Mouse (Mus musculus): ENCODE measurements around the gene Brms1. TPM values are rescaled to one million over a fixed set of nuclear protein-coding genes. Genes with fewer than 3 reads are reported as not detected.
A peak's percentile ranks its signal among the peaks of the same experiment; 100 is the strongest.

Gene Brms1
- polyA plus RNA-seq (2015; fragmentation: Nextera tagmentation; extraction: Ambion mirVana) = 40.8 and 47.6 TPM in 2 replicates

DNA sequence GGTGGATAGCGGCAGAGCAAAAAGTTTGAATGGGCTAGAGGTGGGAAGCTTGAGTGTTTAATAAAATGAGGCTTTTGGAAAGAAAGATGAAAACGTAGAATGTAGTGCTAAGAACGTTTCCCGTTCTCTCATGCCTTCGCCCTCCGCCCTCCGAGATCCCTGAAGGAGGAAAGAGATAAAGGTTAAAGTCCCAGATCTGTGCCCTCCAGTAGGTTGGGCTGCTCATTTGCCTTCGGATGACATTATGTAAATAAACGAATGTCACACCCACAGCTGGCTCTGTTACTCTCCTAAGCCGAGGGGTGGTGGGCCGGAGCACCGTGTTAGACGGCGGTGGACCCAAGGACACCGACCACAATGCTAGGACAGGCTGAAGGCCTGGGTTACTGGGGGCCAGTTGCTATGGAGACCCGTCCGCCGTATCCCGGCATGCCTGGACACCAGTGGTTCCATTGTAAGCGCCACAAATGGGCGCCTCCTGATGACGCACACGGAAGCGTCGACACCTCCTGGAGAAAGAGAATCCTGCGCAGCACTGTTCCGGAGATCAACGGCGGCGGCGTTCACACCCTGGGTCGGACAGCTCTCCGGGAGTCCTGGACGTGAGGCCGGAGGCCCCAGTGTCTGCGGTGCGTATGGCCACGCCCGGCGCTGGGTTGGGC is at the start of gene Brms1:
Gene Brms1 (plus strand): TSS at position 493 of the 662 bp plus-strand sequence.
- ATAC-seq (peak; percentile 89), DNase-seq (ENCODE audit: low spot score) (peak; percentile 96)
- Histone ChIP-seq H3K9me3 (ENCODE audit: low read length) (no peaks in the 10 kb centered on the region), H3K4me3 (ENCODE audit: low read depth, low read length) (peak within 1 kb of the TSS; percentile 84), H3K9ac (replicated peaks; ENCODE audit: low read depth) (peak within 1 kb of the TSS; percentile 72), H3K4me1 (ENCODE audit: insufficient read depth, low read depth, low read length) (peaks cover 4% of the 10 kb centered on the region), H3K27ac (ENCODE audit: low read length) (peak within 1 kb of the TSS; percentile 85), H3K4me2 (replicated peaks; ENCODE audit: low read depth, low read length) (peak within 1 kb of the TSS; percentile 79), H3K27me3 (replicated peaks; ENCODE audit: insufficient read depth, low read length) (no peaks in the 10 kb centered on the region), H3K36me3 (ENCODE audit: insufficient read depth, low read length) (no peaks in the 10 kb centered on the region)
- TF ChIP-seq EP300 (IDR thresholded peaks at IDR 0.05) (no peak), CTCF (IDR thresholded peaks at IDR 0.05) (no peak)
- WGBS = 3% methylated on average over 40 of the region's 40 CpGs

GRCm38 (mm10) chr19:4992371-4992770 is 48.8 kb upstream of the Brms1 start:
- no peak overlapping the region for H3K4me2 ChIP-seq (replicated peaks; ENCODE audit: low read depth, low read length)
- WGBS = 16% methylated on average over 8 of the region's 8 CpGs
- H3K4me3 ChIP-seq (ENCODE audit: low read depth, low read length) = no peak overlapping the region
- H3K36me3 ChIP-seq (ENCODE audit: insufficient read depth, low read length) = no peaks in the 10 kb centered on the region
- TF ChIP-seq CTCF (IDR thresholded peaks at IDR 0.05) (no peak), EP300 (IDR thresholded peaks at IDR 0.05) (no peak)
- no peak overlapping the region for H3K9ac ChIP-seq (replicated peaks; ENCODE audit: low read depth)
- no peaks in the 10 kb centered on the region for H3K4me1 ChIP-seq (ENCODE audit: insufficient read depth, low read depth, low read length)
- no peaks in the 10 kb centered on the region for H3K9me3 ChIP-seq (ENCODE audit: low read length)
- ATAC-seq (no peak), DNase-seq (ENCODE audit: low spot score) (no peak)
- H3K27me3 ChIP-seq (replicated peaks; ENCODE audit: insufficient read depth, low read length) = peaks cover 22% of the 10 kb centered on the region
- no peak overlapping the region for H3K27ac ChIP-seq (ENCODE audit: low read length)

- WGBS = 1% methylated on average over 9 of the region's 9 CpGs
- Histone ChIP-seq H3K4me2 (replicated peaks; ENCODE audit: low read depth, low read length) (no peak overlapping the region), H3K9me3 (ENCODE audit: low read length) (no peaks in the 10 kb centered on the region), H3K4me1 (ENCODE audit: insufficient read depth, low read depth, low read length) (no peaks in the 10 kb centered on the region), H3K36me3 (ENCODE audit: insufficient read depth, low read length) (no peaks in the 10 kb centered on the region), H3K4me3 (ENCODE audit: low read depth, low read length) (no peak overlapping the region), H3K27me3 (replicated peaks; ENCODE audit: insufficient read depth, low read length) (peaks cover 22% of the 10 kb centered on the region), H3K27ac (ENCODE audit: low read length) (no peak overlapping the region), H3K9ac (replicated peaks; ENCODE audit: low read depth) (no peak overlapping the region)
- DNase-seq (ENCODE audit: low spot score) (peak; percentile 88), ATAC-seq (peak; percentile 73)
- TF ChIP-seq EP300 (IDR thresholded peaks at IDR 0.05) (no peak), CTCF (IDR thresholded peaks at IDR 0.05) (peak; percentile 16; the same call in 1 of the 2 replicates)
These were observed 48.2 kb upstream of the Brms1 start for GRCm38 (mm10) chr19:4992904-4993303.

DNA sequence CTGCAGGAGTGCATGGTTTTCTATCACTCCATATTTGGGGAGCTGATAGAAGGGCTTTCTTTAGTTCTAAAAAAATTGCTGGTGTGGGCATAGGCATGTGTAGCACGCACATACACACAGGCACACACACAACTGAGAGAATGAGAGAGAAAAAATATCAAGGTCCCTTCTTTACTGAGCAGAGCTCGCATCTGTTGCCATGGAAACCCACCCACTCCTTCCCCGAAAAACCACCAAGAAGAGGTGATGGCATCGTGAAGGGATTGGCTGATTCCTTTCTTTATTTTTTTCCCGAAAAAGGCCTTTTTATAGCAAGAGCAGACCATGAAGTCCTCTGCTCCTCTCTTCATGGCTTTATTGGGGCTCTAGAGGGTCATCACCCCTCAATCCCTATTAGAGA is 47.1 kb upstream of the Brms1 start:
- Histone ChIP-seq H3K4me3 (ENCODE audit: low read depth, low read length) (no peak overlapping the region), H3K9ac (replicated peaks; ENCODE audit: low read depth) (no peak overlapping the region), H3K4me2 (replicated peaks; ENCODE audit: low read depth, low read length) (no peak overlapping the region), H3K36me3 (ENCODE audit: insufficient read depth, low read length) (no peaks in the 10 kb centered on the region), H3K27ac (ENCODE audit: low read length) (no peak overlapping the region), H3K27me3 (replicated peaks; ENCODE audit: insufficient read depth, low read length) (peaks cover 22% of the 10 kb centered on the region), H3K4me1 (ENCODE audit: insufficient read depth, low read depth, low read length) (no peaks in the 10 kb centered on the region), H3K9me3 (ENCODE audit: low read length) (no peaks in the 10 kb centered on the region)
- WGBS = 46% methylated on average over 5 of the region's 5 CpGs
- DNase-seq (ENCODE audit: low spot score) = no peak
- no peak for TF ChIP-seq CTCF (IDR thresholded peaks at IDR 0.05)
- TF ChIP-seq EP300 (IDR thresholded peaks at IDR 0.05) = no peak
- ATAC-seq = no peak

GRCm38 (mm10) chr19:4999445-5000140 is 41.6 kb upstream of the Brms1 start:
- no peak for ATAC-seq
- Histone ChIP-seq H3K27ac (ENCODE audit: low read length) (no peak overlapping the region), H3K27me3 (replicated peaks; ENCODE audit: insufficient read depth, low read length) (no peaks in the 10 kb centered on the region), H3K9ac (replicated peaks; ENCODE audit: low read depth) (no peak overlapping the region), H3K36me3 (ENCODE audit: insufficient read depth, low read length) (no peaks in the 10 kb centered on the region), H3K4me3 (ENCODE audit: low read depth, low read length) (no peak overlapping the region), H3K4me1 (ENCODE audit: insufficient read depth, low read depth, low read length) (no peaks in the 10 kb centered on the region), H3K9me3 (ENCODE audit: low read length) (no peaks in the 10 kb centered on the region), H3K4me2 (replicated peaks; ENCODE audit: low read depth, low read length) (no peak overlapping the region)
- 57% methylated on average over 6 of the region's 6 CpGs for WGBS
- TF ChIP-seq CTCF (IDR thresholded peaks at IDR 0.05) (no peak), EP300 (IDR thresholded peaks at IDR 0.05) (no peak)
- DNase-seq (ENCODE audit: low spot score) = peak; percentile 32

DNA sequence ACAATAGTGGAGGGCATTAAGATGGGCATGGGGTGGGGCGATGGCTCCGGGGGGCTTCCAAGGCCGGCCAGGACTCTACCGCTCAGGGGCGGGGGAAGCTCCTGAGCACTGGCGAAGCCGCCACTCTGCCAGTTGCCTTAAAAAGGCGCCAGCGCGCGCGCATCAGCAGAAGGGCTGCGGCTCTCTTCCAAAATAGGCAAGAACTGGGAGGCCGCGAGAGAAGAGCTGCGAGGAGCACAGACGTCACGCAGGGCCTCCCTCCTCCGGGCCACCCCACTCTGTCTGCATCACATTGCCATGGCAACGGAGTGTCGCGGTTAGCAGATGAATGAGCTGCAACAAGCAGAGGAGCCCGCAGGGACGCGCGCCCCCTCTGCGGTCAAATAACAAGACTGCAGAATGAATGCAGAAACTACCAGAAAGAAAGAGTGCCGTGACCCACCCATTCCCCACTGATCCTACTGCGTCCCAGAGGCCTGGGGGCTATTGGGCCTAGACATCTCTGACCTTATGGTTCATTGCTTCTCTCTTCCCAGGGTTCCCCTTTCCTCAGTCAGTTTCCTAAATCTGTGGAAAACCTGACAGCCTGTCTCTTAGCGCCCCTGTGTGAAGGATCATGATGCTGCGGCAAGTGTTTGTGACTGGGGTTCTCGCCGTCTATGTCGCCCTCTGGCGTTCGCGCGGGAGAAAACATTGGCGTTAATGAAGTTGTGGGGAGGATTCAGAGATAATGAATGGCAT is 39.3 kb upstream of the Brms1 start:
- Histone ChIP-seq H3K9me3 (ENCODE audit: low read length) (no peaks in the 10 kb centered on the region), H3K27ac (ENCODE audit: low read length) (no peak overlapping the region), H3K27me3 (replicated peaks; ENCODE audit: insufficient read depth, low read length) (no peaks in the 10 kb centered on the region), H3K9ac (replicated peaks; ENCODE audit: low read depth) (no peak overlapping the region), H3K4me2 (replicated peaks; ENCODE audit: low read depth, low read length) (0 out of 2 replicates have a peak overlapping the region, but pooled peaks have one; percentile 11), H3K4me1 (ENCODE audit: insufficient read depth, low read depth, low read length) (no peaks in the 10 kb centered on the region), H3K36me3 (ENCODE audit: insufficient read depth, low read length) (no peaks in the 10 kb centered on the region), H3K4me3 (ENCODE audit: low read depth, low read length) (no peak overlapping the region)
- DNase-seq (ENCODE audit: low spot score) (peak; percentile 79), ATAC-seq (peak; percentile 91)
- peak; percentile 88 for TF ChIP-seq CTCF (IDR thresholded peaks at IDR 0.05)
- no peak for TF ChIP-seq EP300 (IDR thresholded peaks at IDR 0.05)
- 2% methylated on average over 39 of the region's 39 CpGs for WGBS

All from lung, postnatal 0 days (tissue).